Mouse (Mus musculus): ENCODE measurements around the gene Zfp711.

Gene Zfp711

GRCm38 (mm10) chrX:112600511-112601305 is at the start of gene Zfp711:
TSS of gene Zfp711 (plus strand) at chrX:112600526.
- peak; percentile 47 for DNase-seq

GRCm38 (mm10) chrX:112567716-112568115 is 32.6 kb upstream of the Zfp711 start:
- no peak for DNase-seq

GRCm38 (mm10) chrX:112601306-112602120 is 1.2 kb downstream of the Zfp711 start:
- peak; percentile 9 for DNase-seq

DNA sequence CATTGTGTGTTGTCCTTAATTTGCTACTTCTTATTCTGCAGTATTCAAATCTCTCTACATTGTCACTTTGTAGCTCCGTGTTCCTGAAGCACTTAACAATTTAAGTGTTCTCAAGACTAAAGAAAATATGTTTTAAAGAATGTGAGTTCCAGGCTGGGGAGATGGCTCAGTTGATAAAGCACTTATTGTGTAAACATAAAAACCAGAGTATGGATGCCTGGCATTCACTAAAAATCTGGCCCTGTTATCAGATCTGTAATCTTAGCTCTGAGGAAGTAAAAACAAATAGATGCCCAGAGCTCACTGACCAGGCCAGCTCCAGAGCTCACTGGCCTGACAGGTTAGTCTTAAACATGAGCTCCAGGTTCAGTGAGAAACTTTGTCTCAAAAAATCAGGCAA is 75.2 kb downstream of the Zfp711 start:
- DNase-seq, result peak; percentile 1

DNA sequence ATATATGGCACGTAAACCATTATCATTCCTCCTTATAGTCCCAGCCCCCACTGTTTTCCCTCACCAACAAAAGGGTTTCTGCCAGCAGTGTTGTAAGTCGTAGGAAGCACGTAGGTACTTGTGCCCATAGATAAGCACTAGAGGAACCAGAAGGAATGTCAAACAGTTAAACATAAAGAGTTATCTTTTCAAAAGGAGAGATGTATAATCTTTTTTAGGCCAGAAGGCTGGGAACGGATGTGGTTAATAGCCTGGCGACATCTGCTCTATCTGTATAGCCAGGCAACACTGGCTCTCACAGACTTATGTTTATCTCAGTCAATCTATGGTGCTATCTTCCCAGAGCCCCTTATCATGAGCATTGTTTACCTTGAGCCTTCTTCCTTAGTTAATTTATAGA is 80.3 kb downstream of the Zfp711 start:
- DNase-seq, result no peak
